9 mouse cellular contexts compared by ENCODE assay signal in the genomic region with DNA sequence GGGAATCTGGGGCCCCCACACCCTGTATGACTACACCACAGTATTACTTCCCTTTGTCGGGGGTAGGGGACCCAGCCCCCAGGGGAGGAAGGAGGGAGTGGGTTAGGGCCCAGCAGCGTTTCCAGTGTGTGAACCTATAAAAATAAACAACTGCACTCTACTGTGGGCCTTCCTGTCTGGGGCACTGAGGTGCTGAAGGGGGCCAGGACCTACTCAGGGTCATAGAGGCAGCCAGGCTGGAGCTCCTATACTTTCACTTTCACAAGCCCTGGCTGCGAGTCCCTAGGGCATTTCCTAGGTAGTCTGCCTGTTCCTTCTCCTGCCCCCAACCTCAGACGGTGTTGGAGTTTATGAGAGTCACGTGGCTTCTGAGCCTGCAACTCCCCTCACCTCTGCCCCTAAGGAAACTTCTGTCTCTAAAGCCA. TPM values are rescaled to one million over a fixed set of nuclear protein-coding genes. Genes with fewer than 3 reads are reported as not detected.
DNase-seq lines count a peak whose midpoint lies in the region; ATAC-seq lines count a peak whose summit lies in the region.
"Had no signal": no experiment of that assay in that cellular context is flagged by ENCODE, and none has a peak within 500 bp of the region (broad histone marks: within the 10 kb centered on the region; RNA-seq: fewer than 3 reads in every experiment).

No protein-coding gene starts in this region.

- no peaks in the 10 kb centered on the region for H3K27me3 ChIP-seq in liver, embryonic 13.5 days
- H3K27me3 ChIP-seq in stomach, embryonic 15.5 days (replicated peaks) = no peaks in the 10 kb centered on the region
- no peaks in the 10 kb centered on the region for H3K27me3 ChIP-seq in forebrain, embryonic 12.5 days

- WGBS in liver, embryonic 13.5 days (ENCODE audit: insufficient replicate concordance) = 13% methylated on average over 5 of the region's 5 CpGs
- 26% methylated on average over 5 of the region's 5 CpGs for WGBS in stomach, embryonic 15.5 days
- 79% methylated on average over 5 of the region's 5 CpGs for WGBS in forebrain, embryonic 12.5 days

- peak; percentile 33 for ATAC-seq in liver, embryonic 13.5 days (ENCODE audit: low read depth)
- peak; percentile 56; the same call in 1 of the 2 replicates for ATAC-seq in stomach, embryonic 15.5 days (ENCODE audit: insufficient read depth, low FRiP score, low read depth)
- ATAC-seq in forebrain, embryonic 12.5 days (ENCODE audit: low FRiP score) = no peak
- ATAC-seq in frontal cortex, adult (ENCODE audit: low TSS enrichment) = no peak

- intact Hi-C loops in heart, postnatal 36 days (cut with DNase I) = no loop called here

- H3K27ac ChIP-seq in liver, embryonic 13.5 days = peak overlapping the region; percentile 74
- H3K27ac ChIP-seq in stomach, embryonic 15.5 days = peak overlapping the region; percentile 31; the same call in 1 of the 2 replicates
- no peak overlapping the region for H3K27ac ChIP-seq in forebrain, embryonic 12.5 days

- peak overlapping the region; percentile 63 for H3K9ac ChIP-seq in liver, embryonic 13.5 days
- H3K9ac ChIP-seq in stomach, embryonic 15.5 days = no peak overlapping the region
- H3K9ac ChIP-seq in forebrain, embryonic 12.5 days = no peak overlapping the region

- H3K4me1 ChIP-seq in liver, embryonic 13.5 days (replicated peaks) = peaks cover 33% of the 10 kb centered on the region
- H3K4me1 ChIP-seq in stomach, embryonic 15.5 days = peaks cover 10% of the 10 kb centered on the region
- H3K4me1 ChIP-seq in forebrain, embryonic 12.5 days = no peaks in the 10 kb centered on the region

- peak overlapping the region; percentile 22 for H3K4me3 ChIP-seq in liver, embryonic 13.5 days (replicated peaks)
- H3K4me3 ChIP-seq in stomach, embryonic 15.5 days (replicated peaks) = no peak overlapping the region
- H3K4me3 ChIP-seq in forebrain, embryonic 12.5 days (replicated peaks) = no peak overlapping the region

- H3K9me3 ChIP-seq in liver, embryonic 13.5 days (replicated peaks) = no peaks in the 10 kb centered on the region
- no peaks in the 10 kb centered on the region for H3K9me3 ChIP-seq in stomach, embryonic 15.5 days
- H3K9me3 ChIP-seq in forebrain, embryonic 12.5 days = no peaks in the 10 kb centered on the region

- peaks cover 53% of the 10 kb centered on the region for H3K36me3 ChIP-seq in liver, embryonic 13.5 days
- peaks cover 32% of the 10 kb centered on the region for H3K36me3 ChIP-seq in stomach, embryonic 15.5 days
- peaks cover 75% of the 10 kb centered on the region for H3K36me3 ChIP-seq in forebrain, embryonic 12.5 days (replicated peaks)

- peak overlapping the region; percentile 51 for H3K4me2 ChIP-seq in liver, embryonic 13.5 days
- H3K4me2 ChIP-seq in stomach, embryonic 15.5 days = no peak overlapping the region; the same call in 1 of the 2 replicates
- no peak overlapping the region for H3K4me2 ChIP-seq in forebrain, embryonic 12.5 days

- DNase-seq in A20 (ENCODE audit: low read depth, low spot score) (peak; percentile 64), NIH3T3 (ENCODE audit: low read depth) (peak; percentile 63)
- DNase-seq in heart, postnatal 36 days = peak; percentile 31 to 42
- DNase-seq in liver, embryonic 13.5 days = no peak
- no peak for DNase-seq in right cerebral cortex, postnatal 10 days (ENCODE audit: low spot score in 2 of 2)

RNA-seq across cellular contexts. Expression of a gene that starts 11.8 kb away (rescaled TPM):
- 10 to 100 TPM; 56.8 to 64.0 TPM for total RNA-seq in heart, postnatal 36 days (2021)
- polyA plus RNA-seq in liver, embryonic 13.5 days (2015; fragmentation: Nextera tagmentation; extraction: Ambion mirVana) = 37.7 and 38.9 TPM in 2 replicates
- polyA plus RNA-seq in stomach, embryonic 15.5 days (2015; fragmentation: Nextera tagmentation; extraction: Ambion mirVana) = 79.0 and 91.0 TPM in 2 replicates
- polyA plus RNA-seq in forebrain, embryonic 12.5 days (2016; fragmentation: Nextera tagmentation; extraction: Ambion mirVana) = 56.4 and 60.7 TPM in 2 replicates

RNA-seq across cellular contexts. Expression of a gene that starts 14.0 kb away (rescaled TPM):
- total RNA-seq in heart, postnatal 36 days (2021) = 10 to 100 TPM; 20.7 to 22.9 TPM
- 2.8 and 3.1 TPM in 2 replicates for polyA plus RNA-seq in liver, embryonic 13.5 days (2015; fragmentation: Nextera tagmentation; extraction: Ambion mirVana)
- 12.9 and 16.2 TPM in 2 replicates for polyA plus RNA-seq in stomach, embryonic 15.5 days (2015; fragmentation: Nextera tagmentation; extraction: Ambion mirVana)
- 21.5 and 22.9 TPM in 2 replicates for polyA plus RNA-seq in forebrain, embryonic 12.5 days (2016; fragmentation: Nextera tagmentation; extraction: Ambion mirVana)

RNA-seq across cellular contexts. Expression of a gene that starts 16.8 kb away (rescaled TPM):
- 10 to 100 TPM; 35.3 to 39.1 TPM for total RNA-seq in heart, postnatal 36 days (2021)
- polyA plus RNA-seq in liver, embryonic 13.5 days (2015; fragmentation: Nextera tagmentation; extraction: Ambion mirVana) = 94.3 and 94.7 TPM in 2 replicates
- polyA plus RNA-seq in stomach, embryonic 15.5 days (2015; fragmentation: Nextera tagmentation; extraction: Ambion mirVana) = 121 and 130 TPM in 2 replicates
- 70.4 and 73.9 TPM in 2 replicates for polyA plus RNA-seq in forebrain, embryonic 12.5 days (2016; fragmentation: Nextera tagmentation; extraction: Ambion mirVana)

RNA-seq across cellular contexts. Expression of a gene that starts 25.8 kb away (rescaled TPM):
- total RNA-seq in heart, postnatal 36 days (2021) = not detected
- 0.02 TPM in 1 of 2 replicates, not detected in the other for polyA plus RNA-seq in liver, embryonic 13.5 days (2015; fragmentation: Nextera tagmentation; extraction: Ambion mirVana)
- not detected in 2 replicates for polyA plus RNA-seq in stomach, embryonic 15.5 days (2015; fragmentation: Nextera tagmentation; extraction: Ambion mirVana)
- not detected in 2 replicates for polyA plus RNA-seq in forebrain, embryonic 12.5 days (2016; fragmentation: Nextera tagmentation; extraction: Ambion mirVana)
- polyA plus RNA-seq: neural tube, embryonic 11.5 days had no signal

RNA-seq across cellular contexts. Expression of a gene that starts 30.0 kb away (rescaled TPM):
- under 1 TPM in 1 of 2 experiments, not detected in 1; 0.19 TPM for total RNA-seq in heart, postnatal 36 days (2021)
- 0.07 and 0.13 TPM in 2 replicates for polyA plus RNA-seq in liver, embryonic 13.5 days (2015; fragmentation: Nextera tagmentation; extraction: Ambion mirVana)
- 0.13 and 0.19 TPM in 2 replicates for polyA plus RNA-seq in stomach, embryonic 15.5 days (2015; fragmentation: Nextera tagmentation; extraction: Ambion mirVana)
- 0.09 TPM in 2 replicates for polyA plus RNA-seq in forebrain, embryonic 12.5 days (2016; fragmentation: Nextera tagmentation; extraction: Ambion mirVana)
- polyA plus RNA-seq: neural tube, embryonic 11.5 days had no signal

Comparison
In these comparisons a context has a peak if more than half of its experiments do, and no peak if none do; other contexts are left out.
1. DNase-seq: peak in A20 (single experiment), NIH3T3 (single experiment) and heart, postnatal 36 days (2 of 2); none in liver, embryonic 13.5 days (single experiment) and right cerebral cortex, postnatal 10 days (0 of 2).
2. ATAC-seq: peak in liver, embryonic 13.5 days (single experiment) and stomach, embryonic 15.5 days (single experiment); none in forebrain, embryonic 12.5 days (single experiment) and frontal cortex, adult (single experiment).